Mouse (Mus musculus) lung, adult 10 weeks (tissue): ENCODE results near the gene Gm21905. TPM values are rescaled to one million over a fixed set of nuclear protein-coding genes. Genes with fewer than 3 reads are reported as not detected.

Experiments
- polyA plus RNA-seq: library from polyadenylated mRNA; stranded (reverse); fragments of 350-450 nt; fragmentation: Illumina TruSeq; extraction: RNeasy Lipid Tissue Mini Kit (QIAGEN cat#74804); gene quantifications from one replicate; pipeline ENCODE4 v1.2.3, GENCODE M21; 2014; ENCODE audit warnings: low read depth, low replicate concordance; ENCODE audit not compliant: insufficient read depth

The Gm21905 gene
- polyA plus RNA-seq = not detected

GRCm38 (mm10) chr5:67946321-67946720, at the start of gene Gm21905:
Gene Gm21905, minus strand, starts transcription at chr5:67946421.

GRCm38 (mm10) chr5:67941369-67941768, 4.9 kb downstream of the Gm21905 start, which contains the start of gene Gm5108:
Gene Gm5108, plus strand, starts transcription at chr5:67941669.

Other genes starting within 250 kb of the Gm21905 start
- 31.1 TPM for gene Atp8a1, start 99.0 kb downstream of the Gm21905 start, polyA plus RNA-seq
- not detected for gene Gm5108, start 4.8 kb downstream of the Gm21905 start, polyA plus RNA-seq
- not detected for gene Grxcr1, start 85.4 kb upstream of the Gm21905 start, polyA plus RNA-seq